Mouse (Mus musculus) thymus, adult 18-20 months (tissue): ENCODE results near the gene Sdha.
A peak's percentile ranks its signal among the peaks of the same experiment; 100 is the strongest.

Source experiments
- DNase-seq, 2 experiments: peaks; one replicate each; pipeline ENCODE4 v3.0.0; 2022; ENCODE audit warnings: mixed read lengths in 2 of 2

The Sdha gene

GRCm38 (mm10) chr13:74302050-74303037 is 47.7 kb downstream of the Sdha start:
- DNase-seq: no peak

- DNase-seq: no peak
Observed at GRCm38 (mm10) chr13:74301607-74301984, 48.5 kb downstream of the Sdha start.

- peak in 1 of 2 experiments; percentile 11 for DNase-seq
Observed at GRCm38 (mm10) chr13:74300925-74301606, 49.0 kb downstream of the Sdha start.

- no peak for DNase-seq
Observed at GRCm38 (mm10) chr13:74296376-74296775, 53.7 kb downstream of the Sdha start.

- DNase-seq: peak; percentile 13 to 18
Observed at GRCm38 (mm10) chr13:74292167-74292566, 57.9 kb downstream of the Sdha start, which contains the start of gene Ahrr. TSS of gene Ahrr (minus strand) at chr13:74292331.

- DNase-seq: no peak
Observed at GRCm38 (mm10) chr13:74289646-74290045, 60.4 kb downstream of the Sdha start.

- no peak for DNase-seq
Observed at GRCm38 (mm10) chr13:74282299-74282698, 67.8 kb downstream of the Sdha start.

GRCm38 (mm10) chr13:74275726-74276125 is 74.4 kb downstream of the Sdha start:
- no peak for DNase-seq
